ENCODE assay signal across 14 mouse cellular contexts in the genomic region with DNA sequence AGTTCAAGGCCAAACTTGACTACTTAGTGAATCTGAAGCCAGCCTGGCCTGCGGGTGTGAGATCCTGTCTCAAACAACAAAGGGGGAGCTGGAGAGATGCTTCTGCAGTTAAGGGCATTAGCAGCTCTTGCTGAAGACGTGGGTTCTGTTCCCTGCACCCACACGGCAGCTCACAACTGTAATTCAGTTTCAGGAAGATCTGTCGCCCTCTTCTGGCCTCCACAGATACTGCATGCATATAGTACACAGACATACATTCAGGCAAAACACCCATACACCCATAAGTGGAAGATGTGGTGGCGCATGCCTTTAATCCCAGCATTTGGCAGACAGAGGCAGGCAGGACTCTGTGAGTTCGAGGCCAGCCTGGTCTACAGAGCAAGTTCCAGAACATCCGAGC. TPM values are rescaled to one million over a fixed set of nuclear protein-coding genes. Genes with fewer than 3 reads are reported as not detected.
A peak's percentile ranks its signal among the peaks of the same experiment; 100 is the strongest.
DNase-seq lines count a peak whose midpoint lies in the region; ATAC-seq and TF ChIP-seq lines count a peak whose summit lies in the region.
"Had no signal": no experiment of that assay in that cellular context is flagged by ENCODE, and none has a peak within 500 bp of the region (broad histone marks: within the 10 kb centered on the region; RNA-seq: fewer than 3 reads in every experiment).

No protein-coding gene starts in this region.

- peak; percentile 48 for TF ChIP-seq CTCF in kidney, adult 2 months (conservative IDR thresholded peaks at IDR 0.05; ENCODE audit: insufficient read depth, insufficient read length, low read depth, low read length)

- no peak overlapping the region for H3K4me3 ChIP-seq in kidney, adult 2 months (ENCODE audit: insufficient read depth, low read depth, low read length)
- H3K4me3 ChIP-seq: embryonic facial prominence, embryonic 13.5 days; hindbrain, embryonic 12.5 days; limb, embryonic 12.5 days; midbrain, embryonic 12.5 days; stomach, embryonic 15.5 days had no signal

- 87% methylated on average over 7 of the region's 7 CpGs for WGBS in kidney, adult 2 months

- H3K4me1 ChIP-seq in kidney, adult 2 months (ENCODE audit: control insufficient read depth, insufficient read depth, low read length) = peaks cover 14% of the 10 kb centered on the region

- H3K36me3 ChIP-seq in kidney, adult 2 months (ENCODE audit: control insufficient read depth, insufficient read depth, low read length) = no peaks in the 10 kb centered on the region
- H3K36me3 ChIP-seq: hindbrain, embryonic 12.5 days; midbrain, embryonic 12.5 days; stomach, embryonic 15.5 days had no signal

- TF ChIP-seq POLR2A in kidney, adult 2 months (IDR thresholded peaks at IDR 0.05; ENCODE audit: low read depth, low read length) = no peak

- intact Hi-C loops in gastrocnemius, postnatal 36 days (cut with DNase I) = no loop called here

- H3K27me3 ChIP-seq in kidney, adult 2 months (replicated peaks; ENCODE audit: control insufficient read depth, insufficient read depth, low read length) = no peaks in the 10 kb centered on the region
- H3K27me3 ChIP-seq: embryonic facial prominence, embryonic 13.5 days; hindbrain, embryonic 12.5 days; limb, embryonic 12.5 days; midbrain, embryonic 12.5 days; stomach, embryonic 15.5 days had no signal

- no peak overlapping the region for H3K27ac ChIP-seq in kidney, adult 2 months (ENCODE audit: insufficient read depth, low read depth, low read length)
- H3K27ac ChIP-seq: embryonic facial prominence, embryonic 13.5 days; hindbrain, embryonic 12.5 days; limb, embryonic 12.5 days; midbrain, embryonic 12.5 days; stomach, embryonic 15.5 days had no signal

- peak; percentile 61; the same call in 1 of the 2 replicates for ATAC-seq in erythroblast, adult 5-6 weeks (replicated peaks; ENCODE audit: low FRiP score, poor library complexity, severe bottlenecking)

- no peak for DNase-seq in kidney, adult 2 months
- no peak for DNase-seq in kidney, adult 11 months
- peak; percentile 53 for DNase-seq in thymus, postnatal 14 days
- DNase-seq in thymus, postnatal 10 days (ENCODE audit: low spot score in 2 of 2) = no peak
- no peak for DNase-seq in adrenal gland, adult 18-20 months (ENCODE audit: low spot score in 2 of 2)
- DNase-seq in gastrocnemius, postnatal 36 days = no peak
- DNase-seq in MN1 (ENCODE audit: low spot score) = no peak

RNA-seq across cellular contexts. Expression of a gene that starts 5.5 kb away (rescaled TPM):
- not detected in 2 replicates for polyA plus RNA-seq in kidney, adult 2 months (2012; rRNA removed)
- total RNA-seq in erythroblast, adult 5-6 weeks (2015; ENCODE audit: low replicate concordance) = 1.9 TPM in 1 of 2 replicates, not detected in the other
- 14.2 TPM in 1 of 2 replicates, not detected in the other for total RNA-seq in erythroblast, adult 5-6 weeks (2017; ENCODE audit: low replicate concordance)
- 1 to 10 TPM; 3.4 to 8.0 TPM for total RNA-seq in adrenal gland, adult 18-20 months (2021)
- total RNA-seq in gastrocnemius, postnatal 36 days (2021) = 1 to 10 TPM; 1.4 to 2.5 TPM
- polyA plus RNA-seq: large intestine, adult 2 months had no signal
